Mouse (Mus musculus): ENCODE measurements around the gene Inpp4a. TPM values are rescaled to one million over a fixed set of nuclear protein-coding genes. Genes with fewer than 3 reads are reported as not detected.

Inpp4a gene
- total and polyA plus RNA-seq, 3 experiments = 1.5 to 7.0 (median 4.0) TPM

GRCm38 (mm10) chr1:37451270-37451669 is 151.6 kb downstream of the Inpp4a start:
- H3K36me3 ChIP-seq (replicated peaks in 1 of 2; ENCODE audit: control insufficient read depth in 1 of 2, insufficient read depth in 1 of 2, low read length in 1 of 2) = peaks cover 54 to 82% of the 10 kb centered on the region in 2 experiments
- TF ChIP-seq POLR2A (IDR thresholded peaks at IDR 0.05; ENCODE audit: low read depth, low read length) = no peak
- TF ChIP-seq KAT2A (IDR thresholded peaks at IDR 0.05; ENCODE audit: insufficient replicate concordance, low read length) = no peak
- no peak for TF ChIP-seq JUN (IDR thresholded peaks at IDR 0.05; ENCODE audit: insufficient read depth, low read depth, low read length)
- TF ChIP-seq CHD2 (IDR thresholded peaks at IDR 0.05; ENCODE audit: low read length) = no peak

GRCm38 (mm10) chr1:37457546-37457945 is 157.9 kb downstream of the Inpp4a start:
- dilution Hi-C loops (cut with MboI; ENCODE audit: extremely low pct_ligation_motif_present, extremely low pct_unique_long_range_greater_than_20kb, low sequenced_read_pairs) = no loop called here

More at GRCm38 (mm10) chr1:37451270-37451669, 151.6 kb downstream of the Inpp4a start:
- H3K27ac ChIP-seq (ENCODE audit: insufficient read depth, low read depth) = no peak overlapping the region
- no peak for DNase-seq (ENCODE audit: extremely low read depth)
- H3K4me3 ChIP-seq (replicated peaks in 1 of 3; ENCODE audit: low read depth in 2 of 3, low read length in 2 of 3, poor library complexity in 1 of 3) = no peak overlapping the region
- H3K9ac ChIP-seq (ENCODE audit: insufficient read depth, low read depth) = no peak overlapping the region
- no peaks in the 10 kb centered on the region for H3K27me3 ChIP-seq (replicated peaks)
- no peaks in the 10 kb centered on the region for H3K9me3 ChIP-seq (replicated peaks; ENCODE audit: low read length)
- H3K79me2 ChIP-seq (replicated peaks; ENCODE audit: control insufficient read depth, extremely low read depth, insufficient read depth, poor library complexity, severe bottlenecking) = no peaks in the 10 kb centered on the region
- H3K4me2 ChIP-seq (ENCODE audit: insufficient read depth, low read depth, poor library complexity, severe bottlenecking) = no peak overlapping the region
- in situ Hi-C loops (cut with MboI; ENCODE audit: low pct_ligation_motif_present, low pct_unique_long_range_greater_than_20kb, low sequenced_read_pairs) = no loop called here
- peaks cover 0 to 18% of the 10 kb centered on the region in 2 experiments; a peak in 2 of 4 replicates for H3K4me1 ChIP-seq (ENCODE audit: control insufficient read depth in 1 of 2, insufficient read depth in 2 of 2)
- dilution Hi-C loops (cut with MboI; ENCODE audit: extremely low pct_ligation_motif_present, extremely low pct_unique_long_range_greater_than_20kb, low sequenced_read_pairs) = no loop called here

More at GRCm38 (mm10) chr1:37457546-37457945, 157.9 kb downstream of the Inpp4a start:
- in situ Hi-C loops (cut with MboI; ENCODE audit: low pct_ligation_motif_present, low pct_unique_long_range_greater_than_20kb, low sequenced_read_pairs) = no loop called here
- Histone ChIP-seq H3K36me3 (replicated peaks in 1 of 2; ENCODE audit: control insufficient read depth in 1 of 2, insufficient read depth in 1 of 2, low read length in 1 of 2) (peaks cover 56 to 79% of the 10 kb centered on the region in 2 experiments), H3K9me3 (replicated peaks; ENCODE audit: low read length) (no peaks in the 10 kb centered on the region), H3K9ac (ENCODE audit: insufficient read depth, low read depth) (no peak overlapping the region), H3K27me3 (replicated peaks) (no peaks in the 10 kb centered on the region), H3K4me3 (replicated peaks in 1 of 3; ENCODE audit: low read depth in 2 of 3, low read length in 2 of 3, poor library complexity in 1 of 3) (no peak overlapping the region), H3K4me1 (ENCODE audit: control insufficient read depth in 1 of 2, insufficient read depth in 2 of 2) (no peaks in the 10 kb centered on the region), H3K4me2 (ENCODE audit: insufficient read depth, low read depth, poor library complexity, severe bottlenecking) (no peak overlapping the region), H3K27ac (ENCODE audit: insufficient read depth, low read depth) (no peak overlapping the region), H3K79me2 (replicated peaks; ENCODE audit: control insufficient read depth, extremely low read depth, insufficient read depth, poor library complexity, severe bottlenecking) (no peaks in the 10 kb centered on the region)
- TF ChIP-seq CHD1 (IDR thresholded peaks at IDR 0.05; ENCODE audit: low read depth, low read length) (no peak), ZNF384 (IDR thresholded peaks at IDR 0.05; ENCODE audit: low read depth, low read length) (no peak)
- DNase-seq (ENCODE audit: extremely low read depth) = no peak

Other genes starting within 250 kb of the Inpp4a start
- gene Cnga3, start 85.4 kb upstream of the Inpp4a start, total RNA-seq (2012; rRNA removed) = 0.04 and 0.08 TPM in 2 replicates
- gene Cnga3, start 85.4 kb upstream of the Inpp4a start, total RNA-seq (2014; rRNA removed) = 0.22 and 0.30 TPM in 2 replicates
- gene Cnga3, start 85.4 kb upstream of the Inpp4a start, polyA plus RNA-seq (2012; ENCODE audit: insufficient read length, low read depth) = 0.31 and 0.36 TPM in 2 replicates
- gene Coa5, start 130.2 kb downstream of the Inpp4a start, total RNA-seq (2012; rRNA removed) = 43.8 and 49.7 TPM in 2 replicates
- gene Coa5, start 130.2 kb downstream of the Inpp4a start, total RNA-seq (2014; rRNA removed) = 61.4 and 62.8 TPM in 2 replicates
- gene Coa5, start 130.2 kb downstream of the Inpp4a start, polyA plus RNA-seq (2012; ENCODE audit: insufficient read length, low read depth) = 69.8 and 79.8 TPM in 2 replicates
- gene Unc50, start 130.3 kb downstream of the Inpp4a start, total RNA-seq (2012; rRNA removed) = 56.6 and 58.5 TPM in 2 replicates
- gene Unc50, start 130.3 kb downstream of the Inpp4a start, total RNA-seq (2014; rRNA removed) = 75.5 and 76.3 TPM in 2 replicates
- gene Unc50, start 130.3 kb downstream of the Inpp4a start, polyA plus RNA-seq (2012; ENCODE audit: insufficient read length, low read depth) = 39.9 and 41.8 TPM in 2 replicates
- gene Mgat4a, start 241.2 kb downstream of the Inpp4a start, total RNA-seq (2012; rRNA removed) = 23.2 and 25.1 TPM in 2 replicates
- 22.9 and 25.4 TPM in 2 replicates for gene Mgat4a, start 241.2 kb downstream of the Inpp4a start, total RNA-seq (2014; rRNA removed)
- 19.9 and 22.3 TPM in 2 replicates for gene Mgat4a, start 241.2 kb downstream of the Inpp4a start, polyA plus RNA-seq (2012; ENCODE audit: insufficient read length, low read depth)